Mouse (Mus musculus): ENCODE results near the gene Nkain2. TPM values are rescaled to one million over a fixed set of nuclear protein-coding genes. Genes with fewer than 3 reads are reported as not detected.

Gene Nkain2
- polyA plus RNA-seq, 1 experiment: not detected

DNA sequence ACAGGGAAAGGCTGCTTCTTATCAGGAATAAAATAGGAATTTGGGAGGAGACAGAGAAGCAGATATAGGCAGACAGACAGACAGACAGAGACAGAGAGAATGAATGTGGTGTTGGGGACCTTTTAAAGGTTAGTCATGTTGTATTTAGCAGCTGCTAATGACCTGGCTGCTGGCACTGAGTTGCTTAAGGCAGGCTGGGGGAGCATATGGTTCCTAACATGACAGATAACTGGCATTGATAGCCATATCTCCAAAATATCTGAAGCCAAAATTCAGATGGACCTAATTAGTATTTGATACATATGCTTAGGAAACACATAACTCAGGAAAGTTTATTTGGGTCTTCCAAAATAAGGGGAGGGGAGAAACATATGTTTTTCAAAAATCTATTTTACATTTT is 285.8 kb downstream of the Nkain2 start:
- no peak for TF ChIP-seq CTCF (IDR thresholded peaks at IDR 0.05; ENCODE audit: insufficient read depth, low read depth, low read length)
- TF ChIP-seq POLR2A (IDR thresholded peaks at IDR 0.05; ENCODE audit: insufficient read depth, low read depth, low read length): no peak

DNA sequence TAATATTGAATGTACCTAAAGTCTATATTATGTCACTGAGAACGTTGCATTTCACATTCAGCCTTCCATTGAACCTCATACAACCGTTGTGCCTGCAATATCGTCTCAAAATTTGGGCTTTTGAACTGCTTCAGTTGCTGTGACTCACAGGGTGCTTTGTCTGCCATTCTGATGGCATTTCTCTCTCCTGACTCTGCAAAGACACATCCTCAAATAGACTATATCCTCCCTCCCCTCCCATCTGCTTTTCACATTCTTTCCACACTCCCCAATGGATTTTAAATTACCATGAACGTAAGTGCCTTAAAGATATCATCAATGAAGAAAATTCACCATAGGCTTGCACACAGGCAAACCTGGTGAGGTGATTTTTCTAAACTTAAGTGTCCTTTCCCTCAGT is 287.5 kb downstream of the Nkain2 start:
- Histone ChIP-seq H3K27ac (ENCODE audit: insufficient read depth, low read depth, low read length) (no peak overlapping the region), H3K4me3 (ENCODE audit: insufficient read depth, low read depth, low read length) (no peak overlapping the region), H3K4me1 (ENCODE audit: control insufficient read depth, insufficient read depth, low read length) (no peaks in the 10 kb centered on the region)
- WGBS: 56% methylated on average over 4 of the region's 4 CpGs
- TF ChIP-seq POLR2A (IDR thresholded peaks at IDR 0.05; ENCODE audit: insufficient read depth, low read depth, low read length): no peak
- TF ChIP-seq CTCF (IDR thresholded peaks at IDR 0.05; ENCODE audit: insufficient read depth, low read depth, low read length): no peak

More for the DNA sequence above, 285.8 kb downstream of the Nkain2 start:
- Histone ChIP-seq H3K4me3 (ENCODE audit: insufficient read depth, low read depth, low read length) (no peak overlapping the region), H3K4me1 (ENCODE audit: control insufficient read depth, insufficient read depth, low read length) (no peaks in the 10 kb centered on the region), H3K27ac (ENCODE audit: insufficient read depth, low read depth, low read length) (no peak overlapping the region)

DNA sequence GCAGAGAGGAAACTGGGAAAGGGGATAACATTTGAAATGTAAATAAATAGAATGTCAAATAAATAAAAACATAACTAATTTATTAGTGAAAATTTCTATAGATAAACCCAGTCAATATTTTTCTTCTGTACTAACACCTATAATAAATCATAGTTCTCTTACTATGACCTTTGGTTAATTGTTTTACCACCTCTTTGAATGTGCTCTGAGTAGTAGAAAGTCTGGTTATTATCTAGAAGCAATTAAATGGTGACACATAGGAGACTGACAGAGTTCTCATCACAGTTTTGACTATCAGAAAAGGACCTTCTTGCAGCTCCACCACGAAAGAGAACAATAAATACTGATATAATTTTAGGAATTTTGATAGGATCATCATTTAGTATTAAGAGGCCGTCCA is 295.3 kb downstream of the Nkain2 start:
- TF ChIP-seq POLR2A (IDR thresholded peaks at IDR 0.05; ENCODE audit: insufficient read depth, low read depth, low read length): no peak
- TF ChIP-seq CTCF (IDR thresholded peaks at IDR 0.05; ENCODE audit: insufficient read depth, low read depth, low read length): no peak
- Histone ChIP-seq H3K4me3 (ENCODE audit: insufficient read depth, low read depth, low read length) (no peak overlapping the region), H3K4me1 (ENCODE audit: control insufficient read depth, insufficient read depth, low read length) (no peaks in the 10 kb centered on the region), H3K27ac (ENCODE audit: insufficient read depth, low read depth, low read length) (no peak overlapping the region)
- 90% methylated on average over 2 of the region's 2 CpGs for WGBS

DNA sequence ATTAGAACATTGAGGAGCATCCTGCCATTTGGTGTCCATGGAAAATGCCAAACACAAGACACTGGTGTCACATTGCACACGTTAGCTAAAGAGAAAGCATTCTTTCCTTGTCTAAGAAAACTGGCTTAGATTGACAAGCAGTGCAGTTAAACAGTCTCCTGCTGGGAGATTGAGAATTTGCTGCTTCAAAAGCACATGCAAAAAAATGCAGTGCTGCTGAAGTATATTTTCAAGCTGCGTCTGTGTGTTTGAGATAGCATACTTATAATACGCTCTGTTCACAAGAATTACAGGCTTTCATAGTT is 313.0 kb downstream of the Nkain2 start:
- TF ChIP-seq POLR2A (IDR thresholded peaks at IDR 0.05; ENCODE audit: insufficient read depth, low read depth, low read length): no peak
- TF ChIP-seq CTCF (IDR thresholded peaks at IDR 0.05; ENCODE audit: insufficient read depth, low read depth, low read length): no peak
- no peak overlapping the region for H3K27ac ChIP-seq (ENCODE audit: insufficient read depth, low read depth, low read length)
- 33% methylated on average over 3 of the region's 3 CpGs for WGBS
- no peaks in the 10 kb centered on the region for H3K4me1 ChIP-seq (ENCODE audit: control insufficient read depth, insufficient read depth, low read length)
- H3K4me3 ChIP-seq (ENCODE audit: insufficient read depth, low read depth, low read length): no peak overlapping the region

DNA sequence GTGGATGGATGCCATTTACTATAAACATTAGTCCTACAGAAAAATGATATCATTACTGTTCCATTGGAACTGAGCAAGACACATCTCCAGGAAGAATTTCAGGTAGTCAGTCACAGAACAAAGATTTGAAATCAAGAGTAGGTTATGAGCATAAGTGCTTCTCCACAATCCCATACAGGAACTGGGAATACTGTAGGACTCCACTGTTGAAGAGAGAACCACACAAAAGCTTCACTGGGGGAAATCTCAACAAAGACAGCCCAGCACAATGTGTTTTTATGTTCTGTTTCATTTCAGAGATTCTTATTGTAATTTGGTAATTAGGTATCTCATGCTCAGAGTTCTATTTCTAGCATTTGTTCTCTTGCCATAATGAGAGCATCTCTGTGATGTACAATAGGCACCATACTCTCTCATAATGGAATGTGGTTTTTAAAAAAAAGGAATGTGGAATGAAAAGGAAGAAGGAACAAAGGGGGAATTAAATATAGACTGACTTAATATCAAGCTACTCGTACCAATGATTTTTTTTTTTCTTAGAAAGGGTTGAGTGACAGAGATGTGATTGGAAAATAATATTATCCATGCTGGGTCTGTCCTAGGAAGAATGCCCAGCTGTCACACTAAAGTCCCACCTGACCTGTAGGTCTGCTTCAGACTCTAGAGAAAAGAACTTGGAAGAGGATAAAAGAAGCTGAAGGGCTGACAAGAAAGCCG is 313.5 kb downstream of the Nkain2 start:
- WGBS: 13% methylated on average over 2 of the region's 2 CpGs
- no peak overlapping the region for H3K27ac ChIP-seq (ENCODE audit: insufficient read depth, low read depth, low read length)
- H3K4me3 ChIP-seq (ENCODE audit: insufficient read depth, low read depth, low read length): no peak overlapping the region
- TF ChIP-seq POLR2A (IDR thresholded peaks at IDR 0.05; ENCODE audit: insufficient read depth, low read depth, low read length) (no peak), CTCF (IDR thresholded peaks at IDR 0.05; ENCODE audit: insufficient read depth, low read depth, low read length) (no peak)
- H3K4me1 ChIP-seq (ENCODE audit: control insufficient read depth, insufficient read depth, low read length): no peaks in the 10 kb centered on the region

DNA sequence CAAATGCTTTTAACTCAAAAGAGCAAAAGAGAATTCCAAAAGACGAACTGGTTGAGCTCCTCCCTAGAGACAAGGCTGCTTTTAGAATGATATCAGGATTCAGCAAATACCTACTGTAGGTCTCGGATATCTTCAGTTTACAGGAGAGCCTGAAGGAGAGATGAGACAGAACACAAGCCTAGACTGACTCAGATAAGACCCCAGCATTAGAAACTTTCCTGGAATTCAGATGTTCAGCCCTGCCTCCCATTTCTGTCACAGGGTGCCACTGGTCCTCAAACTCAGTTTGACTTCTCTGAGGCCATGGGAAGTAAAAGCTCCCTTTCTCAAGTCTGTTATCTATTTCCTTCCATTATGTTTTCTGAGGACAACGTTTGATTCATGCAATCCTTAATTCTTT is 332.6 kb downstream of the Nkain2 start:
- H3K4me3 ChIP-seq (ENCODE audit: insufficient read depth, low read depth, low read length): no peak overlapping the region
- TF ChIP-seq POLR2A (IDR thresholded peaks at IDR 0.05; ENCODE audit: insufficient read depth, low read depth, low read length) (no peak), CTCF (IDR thresholded peaks at IDR 0.05; ENCODE audit: insufficient read depth, low read depth, low read length) (no peak)
- no peak overlapping the region for H3K27ac ChIP-seq (ENCODE audit: insufficient read depth, low read depth, low read length)
- H3K4me1 ChIP-seq (ENCODE audit: control insufficient read depth, insufficient read depth, low read length): no peaks in the 10 kb centered on the region
- WGBS: 82% methylated on average over 3 of the region's 3 CpGs

DNA sequence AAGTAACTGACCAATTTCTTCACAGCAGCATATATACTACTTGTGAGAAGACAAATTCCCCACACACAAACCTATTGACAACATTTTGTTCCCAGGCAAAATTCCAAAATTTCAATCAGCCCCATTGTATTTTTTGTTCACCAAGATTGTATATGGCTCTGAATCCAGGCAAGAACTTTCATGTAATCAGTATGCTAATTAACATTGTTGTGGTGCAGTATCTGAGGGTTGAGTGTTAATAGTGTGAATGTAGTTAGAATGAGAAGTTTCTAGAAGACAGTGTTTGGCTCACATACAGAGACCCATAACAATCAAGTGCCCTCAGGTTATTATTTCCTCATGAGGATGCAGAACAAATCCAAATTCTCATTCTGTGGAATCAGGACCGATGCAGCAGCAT is 354.2 kb downstream of the Nkain2 start:
- WGBS: 62% methylated on average over 1 of the region's 1 CpGs
- Histone ChIP-seq H3K4me3 (ENCODE audit: insufficient read depth, low read depth, low read length) (no peak overlapping the region), H3K4me1 (ENCODE audit: control insufficient read depth, insufficient read depth, low read length) (no peaks in the 10 kb centered on the region), H3K27ac (ENCODE audit: insufficient read depth, low read depth, low read length) (no peak overlapping the region)
- TF ChIP-seq POLR2A (IDR thresholded peaks at IDR 0.05; ENCODE audit: insufficient read depth, low read depth, low read length): no peak
- TF ChIP-seq CTCF (IDR thresholded peaks at IDR 0.05; ENCODE audit: insufficient read depth, low read depth, low read length): no peak

DNA sequence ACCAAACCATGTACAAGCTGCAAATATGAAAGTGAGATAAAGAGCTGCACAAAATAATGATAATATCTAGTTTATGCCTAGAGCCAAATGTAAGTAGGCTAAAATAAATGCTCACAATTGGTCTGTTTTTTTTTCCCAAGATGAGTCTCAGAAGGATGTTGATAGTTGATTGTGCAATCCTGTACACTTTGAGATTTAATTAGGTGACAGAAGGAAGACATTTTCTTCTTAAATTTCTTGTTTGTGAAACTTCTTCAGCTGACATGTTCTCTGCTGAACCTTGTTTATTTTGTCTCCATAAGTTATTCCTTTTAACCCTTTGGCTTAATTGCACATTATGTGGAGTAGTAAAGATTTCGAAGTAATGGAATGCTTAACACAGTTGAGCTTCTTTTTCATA is 379.4 kb downstream of the Nkain2 start:
- 88% methylated on average over 1 of the region's 1 CpGs for whole genome bisulfite sequencing
- no peak overlapping the region for H3K27ac ChIP-seq (ENCODE audit: insufficient read depth, low read depth, low read length)
- no peak overlapping the region for H3K4me3 ChIP-seq (ENCODE audit: insufficient read depth, low read depth, low read length)
- H3K4me1 ChIP-seq (ENCODE audit: control insufficient read depth, insufficient read depth, low read length): no peaks in the 10 kb centered on the region
- no peak for TF ChIP-seq CTCF (IDR thresholded peaks at IDR 0.05; ENCODE audit: insufficient read depth, low read depth, low read length)
- TF ChIP-seq POLR2A (IDR thresholded peaks at IDR 0.05; ENCODE audit: insufficient read depth, low read depth, low read length): no peak

DNA sequence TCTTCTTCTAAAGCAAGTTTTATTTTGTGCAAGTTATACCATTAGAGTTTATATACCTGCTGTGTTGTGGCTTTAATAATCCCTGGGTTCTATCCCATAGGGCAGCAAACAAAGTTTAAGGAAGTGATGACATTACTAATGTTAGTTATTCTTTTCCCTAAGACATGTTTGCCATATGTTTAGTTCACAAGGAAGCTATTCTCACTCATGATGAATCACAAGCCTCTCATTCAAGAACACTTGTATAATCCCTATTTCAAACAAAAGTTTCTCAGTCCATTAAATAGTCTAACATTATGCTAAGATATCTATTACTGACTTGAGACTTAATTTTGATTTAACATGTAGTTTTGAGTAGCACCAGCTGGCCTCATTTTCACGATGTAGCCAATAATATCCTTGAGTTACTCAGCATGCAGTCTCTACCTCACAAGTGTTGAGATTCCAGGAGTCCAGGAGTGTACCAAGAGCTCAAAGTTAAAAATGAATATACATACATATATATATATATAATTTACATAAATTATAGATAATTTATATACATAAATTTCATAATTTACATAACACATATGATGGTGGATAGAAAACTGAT is 395.6 kb downstream of the Nkain2 start:
- no peak overlapping the region for H3K4me3 ChIP-seq (ENCODE audit: insufficient read depth, low read depth, low read length)
- H3K4me1 ChIP-seq (ENCODE audit: control insufficient read depth, insufficient read depth, low read length): no peaks in the 10 kb centered on the region
- H3K27ac ChIP-seq (ENCODE audit: insufficient read depth, low read depth, low read length): no peak overlapping the region
- 63% methylated on average over 1 of the region's 1 CpGs for WGBS
- TF ChIP-seq CTCF (IDR thresholded peaks at IDR 0.05; ENCODE audit: insufficient read depth, low read depth, low read length): no peak
- no peak for TF ChIP-seq POLR2A (IDR thresholded peaks at IDR 0.05; ENCODE audit: insufficient read depth, low read depth, low read length)

All from olfactory bulb, adult 2 months (tissue).